ENCODE assay signal across 8 mouse cellular contexts in the genomic region with DNA sequence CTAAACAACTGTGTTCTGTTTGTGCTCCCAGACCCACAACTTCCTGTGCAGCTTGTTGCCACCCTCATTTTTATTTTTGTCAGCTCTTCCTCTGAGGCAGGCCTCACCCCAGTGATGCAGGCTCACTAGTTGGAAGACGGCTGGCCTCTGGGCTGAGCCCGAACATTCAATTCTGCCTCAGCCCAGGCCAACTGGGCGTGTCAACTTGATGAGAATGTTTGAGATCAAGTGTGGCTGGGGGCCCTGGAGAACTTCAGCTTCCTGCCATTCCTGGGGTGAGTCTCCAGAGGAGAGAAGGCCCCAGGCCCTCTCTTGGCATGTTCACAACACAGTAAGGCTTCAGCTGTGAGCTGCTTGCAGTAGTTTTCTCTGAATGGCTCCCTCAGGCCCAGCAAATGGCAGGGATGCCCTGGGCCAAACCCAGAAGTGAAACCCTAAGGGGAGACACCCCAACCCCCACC. TPM values are rescaled to one million over a fixed set of nuclear protein-coding genes. Genes with fewer than 3 reads are reported as not detected.
A peak's percentile ranks its signal among the peaks of the same experiment; 100 is the strongest.
DNase-seq lines count a peak whose midpoint lies in the region; ATAC-seq lines count a peak whose summit lies in the region.

No protein-coding gene starts in this region.

- no peak overlapping the region for H3K4me3 ChIP-seq in embryonic facial prominence, embryonic 15.5 days (replicated peaks)
- H3K4me3 ChIP-seq in limb, embryonic 10.5 days, result no peak overlapping the region

- no peak overlapping the region for H3K4me2 ChIP-seq in embryonic facial prominence, embryonic 15.5 days (replicated peaks)

- DNase-seq in heart, adult 11 months, result peak; percentile 98
- DNase-seq in heart, adult 8-10 months (ENCODE audit: low spot score), result no peak
- DNase-seq in limb, embryonic 10.5 days (ENCODE audit: low spot score), result no peak
- DNase-seq in cerebellum, adult 11 months, result no peak
- no peak for DNase-seq in cerebellum, adult 9-11 months
- DNase-seq in adrenal gland, postnatal 4 days (ENCODE audit: low spot score in 2 of 2), result no peak

- peaks cover 62% of the 10 kb centered on the region for H3K4me1 ChIP-seq in embryonic facial prominence, embryonic 15.5 days
- H3K4me1 ChIP-seq in limb, embryonic 10.5 days, result peaks cover 41% of the 10 kb centered on the region

- 33% methylated on average over 3 of the region's 3 CpGs for WGBS in embryonic facial prominence, embryonic 15.5 days
- 76% methylated on average over 3 of the region's 3 CpGs for WGBS in limb, embryonic 10.5 days

- ATAC-seq in embryonic facial prominence, embryonic 15.5 days (ENCODE audit: insufficient number of reproducible peaks, low FRiP score, low TSS enrichment, low read depth), result peak; percentile 32; the same call in 1 of the 2 replicates
- ATAC-seq in neutrophil, adult 5-6 weeks (ENCODE audit: extremely low read depth, insufficient number of reproducible peaks, low FRiP score, poor library complexity, severe bottlenecking), result peak; percentile 31; the same call in 1 of the 2 replicates

- H3K9ac ChIP-seq in embryonic facial prominence, embryonic 15.5 days, result no peak overlapping the region

- H3K27ac ChIP-seq in embryonic facial prominence, embryonic 15.5 days (replicated peaks), result peak overlapping the region; percentile 90
- H3K27ac ChIP-seq in limb, embryonic 10.5 days, result peak overlapping the region; percentile 66

- no peaks in the 10 kb centered on the region for H3K36me3 ChIP-seq in embryonic facial prominence, embryonic 15.5 days
- no peaks in the 10 kb centered on the region for H3K36me3 ChIP-seq in limb, embryonic 10.5 days

- no peaks in the 10 kb centered on the region for H3K9me3 ChIP-seq in embryonic facial prominence, embryonic 15.5 days (replicated peaks)
- no peaks in the 10 kb centered on the region for H3K9me3 ChIP-seq in limb, embryonic 10.5 days (replicated peaks)

- H3K27me3 ChIP-seq in embryonic facial prominence, embryonic 15.5 days, result no peaks in the 10 kb centered on the region
- no peaks in the 10 kb centered on the region for H3K27me3 ChIP-seq in limb, embryonic 10.5 days (ENCODE audit: low read depth, poor library complexity, severe bottlenecking)

RNA-seq across cellular contexts. Expression of a gene that starts 1.7 kb away (rescaled TPM):
- total RNA-seq in heart, adult 8-10 months (2022), result 10 to 100 TPM; 18.3 to 28.1 (median 23.4) TPM
- 111 and 122 TPM in 2 replicates for polyA plus RNA-seq in embryonic facial prominence, embryonic 15.5 days (2015; fragmentation: Nextera tagmentation; extraction: Ambion mirVana)
- polyA plus RNA-seq in limb, embryonic 10.5 days (2016; fragmentation: Nextera tagmentation; extraction: Ambion mirVana), result 38.1 and 56.1 TPM in 2 replicates
- total RNA-seq in neutrophil, adult 5-6 weeks (2017), result 162 and 168 TPM in 2 replicates
- 100 to 1,000 TPM; 118 to 128 TPM for total RNA-seq in adrenal gland, postnatal 4 days (2021)

RNA-seq across cellular contexts. Expression of a gene that starts 50.4 kb away (rescaled TPM):
- 10 to 100 TPM; 23.1 to 27.9 (median 24.0) TPM for total RNA-seq in heart, adult 8-10 months (2022)
- polyA plus RNA-seq in embryonic facial prominence, embryonic 15.5 days (2015; fragmentation: Nextera tagmentation; extraction: Ambion mirVana), result 47.1 and 48.0 TPM in 2 replicates
- polyA plus RNA-seq in limb, embryonic 10.5 days (2016; fragmentation: Nextera tagmentation; extraction: Ambion mirVana), result 49.9 and 54.0 TPM in 2 replicates
- 70.9 and 75.4 TPM in 2 replicates for total RNA-seq in neutrophil, adult 5-6 weeks (2017)
- 10 to 100 TPM; 45.6 to 48.3 TPM for total RNA-seq in adrenal gland, postnatal 4 days (2021)

RNA-seq across cellular contexts. Expression of a gene that starts 50.7 kb away (rescaled TPM):
- 10 to 100 TPM; 36.5 to 41.6 (median 37.9) TPM for total RNA-seq in heart, adult 8-10 months (2022)
- 67.3 and 67.9 TPM in 2 replicates for polyA plus RNA-seq in embryonic facial prominence, embryonic 15.5 days (2015; fragmentation: Nextera tagmentation; extraction: Ambion mirVana)
- polyA plus RNA-seq in limb, embryonic 10.5 days (2016; fragmentation: Nextera tagmentation; extraction: Ambion mirVana), result 80.4 and 81.9 TPM in 2 replicates
- total RNA-seq in neutrophil, adult 5-6 weeks (2017), result 52.3 and 74.0 TPM in 2 replicates
- 10 to 100 TPM; 27.7 to 28.8 TPM for total RNA-seq in adrenal gland, postnatal 4 days (2021)
